Mouse (Mus musculus): ENCODE measurements around the gene Pip4k2b. TPM values are rescaled to one million over a fixed set of nuclear protein-coding genes. Genes with fewer than 3 reads are reported as not detected.

Gene Pip4k2b
- polyA plus RNA-seq, 1 experiment from 2014 or later: 4.4 TPM

- Histone ChIP-seq H3K4me1 (ENCODE audit: control insufficient read depth, insufficient read depth, low read depth, low read length) (peaks cover 34% of the 10 kb centered on the region), H3K36me3 (ENCODE audit: control insufficient read depth, insufficient read depth, low read length) (peaks cover 4% of the 10 kb centered on the region), H3K27me3 (replicated peaks; ENCODE audit: control insufficient read depth, insufficient read depth, low read length) (no peaks in the 10 kb centered on the region), H3K9ac (ENCODE audit: low read depth, low read length) (no peak overlapping the region), H3K9me3 (ENCODE audit: control insufficient read depth, low read length) (no peaks in the 10 kb centered on the region), H3K4me3 (ENCODE audit: low read length) (peak overlapping the region; percentile 89), H3K27ac (ENCODE audit: low read depth, low read length) (no peak overlapping the region; the same call in 1 of the 2 replicates), H3K4me2 (ENCODE audit: low read length) (peak overlapping the region; percentile 89)
- ATAC-seq: no peak
- 46% methylated on average over 15 of the region's 15 CpGs for WGBS
Measured at GRCm38 (mm10) chr11:97701581-97702392, 42.7 kb downstream of the Pip4k2b start.

DNA sequence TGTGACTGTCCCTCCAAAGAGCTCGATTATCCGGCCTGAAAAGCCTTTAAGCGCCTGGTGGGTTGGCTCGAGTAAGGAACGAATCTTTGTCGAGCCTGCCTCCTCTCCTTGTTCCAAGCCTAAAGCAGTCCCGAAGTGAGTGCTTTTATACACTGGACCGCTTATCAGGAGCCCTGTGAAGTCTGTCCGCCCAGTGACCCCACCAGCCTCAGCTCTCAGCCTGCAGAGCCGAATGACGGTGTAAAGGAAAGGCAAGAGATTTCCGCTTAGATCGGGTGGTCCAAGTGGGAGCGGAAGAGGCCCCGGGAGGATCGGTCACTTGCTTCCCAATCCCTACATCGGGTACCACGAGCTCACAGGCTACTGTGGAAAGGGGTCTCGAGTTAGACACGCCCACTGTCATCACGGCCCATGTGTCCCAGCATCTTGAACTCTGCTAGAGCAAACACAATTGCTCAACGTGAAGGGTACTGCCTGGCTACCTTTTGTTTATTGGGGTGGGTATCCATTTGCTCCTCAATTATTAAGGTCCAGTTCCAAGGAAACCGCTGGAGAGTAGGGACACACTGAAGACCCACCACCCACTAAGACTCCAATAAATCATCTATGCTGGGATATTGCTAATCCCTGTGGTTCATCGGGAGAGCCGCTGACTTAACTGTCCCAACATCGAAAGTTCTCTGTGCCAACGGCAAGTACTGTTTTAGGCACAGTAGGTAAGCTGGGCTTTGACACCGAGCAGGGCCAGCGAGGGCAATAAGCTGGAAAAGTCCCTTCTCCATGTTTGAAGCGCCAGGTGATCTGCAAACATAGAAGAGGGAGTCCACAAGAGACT lies 43.5 kb downstream of the Pip4k2b start:
- peak overlapping the region; percentile 97 for H3K27ac ChIP-seq (ENCODE audit: low read depth, low read length)
- H3K4me2 ChIP-seq (ENCODE audit: low read length): peak overlapping the region; percentile 89
- no peaks in the 10 kb centered on the region for H3K9me3 ChIP-seq (ENCODE audit: control insufficient read depth, low read length)
- H3K27me3 ChIP-seq (replicated peaks; ENCODE audit: control insufficient read depth, insufficient read depth, low read length): no peaks in the 10 kb centered on the region
- 17% methylated on average over 30 of the region's 30 CpGs for WGBS
- H3K4me1 ChIP-seq (ENCODE audit: control insufficient read depth, insufficient read depth, low read depth, low read length): peaks cover 42% of the 10 kb centered on the region
- peak overlapping the region; percentile 92 for H3K9ac ChIP-seq (ENCODE audit: low read depth, low read length)
- H3K36me3 ChIP-seq (ENCODE audit: control insufficient read depth, insufficient read depth, low read length): no peaks in the 10 kb centered on the region
- H3K4me3 ChIP-seq (ENCODE audit: low read length): peak overlapping the region; percentile 86
- ATAC-seq: no peak

- H3K9me3 ChIP-seq (ENCODE audit: control insufficient read depth, low read length): no peaks in the 10 kb centered on the region
- peak; percentile 7; the same call in 1 of the 2 replicates for ATAC-seq
- peaks cover 50% of the 10 kb centered on the region for H3K4me1 ChIP-seq (ENCODE audit: control insufficient read depth, insufficient read depth, low read depth, low read length)
- WGBS: under 1% methylated on average over 83 of the region's 85 CpGs
- no peaks in the 10 kb centered on the region for H3K27me3 ChIP-seq (replicated peaks; ENCODE audit: control insufficient read depth, insufficient read depth, low read length)
- H3K4me3 ChIP-seq (ENCODE audit: low read length): peak within 1 kb of the TSS; percentile 86
- H3K4me2 ChIP-seq (ENCODE audit: low read length): peak within 1 kb of the TSS; percentile 89
- H3K36me3 ChIP-seq (ENCODE audit: control insufficient read depth, insufficient read depth, low read length): no peaks in the 10 kb centered on the region
- H3K27ac ChIP-seq (ENCODE audit: low read depth, low read length): peak within 1 kb of the TSS; percentile 97
- H3K9ac ChIP-seq (ENCODE audit: low read depth, low read length): peak within 1 kb of the TSS; percentile 92
Measured at GRCm38 (mm10) chr11:97700003-97700745, 44.3 kb downstream of the Pip4k2b start, which contains the start of gene Pcgf2. Gene Pcgf2 (minus strand): TSS chr11:97700497.

DNA sequence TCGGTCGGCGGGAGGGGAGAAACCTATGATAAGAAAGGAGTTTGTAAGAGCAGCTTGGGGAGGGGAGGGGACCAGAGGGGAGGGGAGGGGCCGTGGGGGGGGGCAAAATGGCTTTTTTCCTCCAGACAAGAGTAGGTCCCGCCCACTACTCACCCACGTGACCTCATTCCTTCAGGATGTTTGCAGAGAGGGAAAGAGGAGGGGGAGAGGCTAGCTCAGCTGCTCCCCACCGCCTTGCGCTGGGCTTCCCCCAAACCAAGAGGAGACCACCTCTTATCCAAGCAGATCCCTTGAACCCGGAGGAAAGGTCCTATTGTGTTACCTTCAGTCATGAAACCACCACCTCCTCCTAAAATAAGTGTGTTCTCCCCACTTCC lies 44.9 kb downstream of the Pip4k2b start:
- ATAC-seq: peak; percentile 19; the same call in 1 of the 2 replicates
- 0% methylated on average over 6 of the region's 9 CpGs for WGBS
- H3K4me3 ChIP-seq (ENCODE audit: low read length): peak overlapping the region; percentile 86
- H3K9me3 ChIP-seq (ENCODE audit: control insufficient read depth, low read length): no peaks in the 10 kb centered on the region
- H3K27me3 ChIP-seq (replicated peaks; ENCODE audit: control insufficient read depth, insufficient read depth, low read length): no peaks in the 10 kb centered on the region
- H3K9ac ChIP-seq (ENCODE audit: low read depth, low read length): peak overlapping the region; percentile 92
- peak overlapping the region; percentile 89 for H3K4me2 ChIP-seq (ENCODE audit: low read length)
- no peaks in the 10 kb centered on the region for H3K36me3 ChIP-seq (ENCODE audit: control insufficient read depth, insufficient read depth, low read length)
- H3K27ac ChIP-seq (ENCODE audit: low read depth, low read length): peak overlapping the region; percentile 97
- H3K4me1 ChIP-seq (ENCODE audit: control insufficient read depth, insufficient read depth, low read depth, low read length): peaks cover 54% of the 10 kb centered on the region

- Histone ChIP-seq H3K4me3 (ENCODE audit: low read length) (peak overlapping the region; percentile 86), H3K27me3 (replicated peaks; ENCODE audit: control insufficient read depth, insufficient read depth, low read length) (no peaks in the 10 kb centered on the region), H3K9me3 (ENCODE audit: control insufficient read depth, low read length) (no peaks in the 10 kb centered on the region), H3K4me2 (ENCODE audit: low read length) (peak overlapping the region; percentile 89), H3K9ac (ENCODE audit: low read depth, low read length) (peak overlapping the region; percentile 92), H3K36me3 (ENCODE audit: control insufficient read depth, insufficient read depth, low read length) (no peaks in the 10 kb centered on the region), H3K4me1 (ENCODE audit: control insufficient read depth, insufficient read depth, low read depth, low read length) (peaks cover 54% of the 10 kb centered on the region), H3K27ac (ENCODE audit: low read depth, low read length) (peak overlapping the region; percentile 97)
- ATAC-seq: no peak
- under 1% methylated on average over 63 of the region's 63 CpGs for WGBS
Measured at GRCm38 (mm10) chr11:97698741-97699611, 45.5 kb downstream of the Pip4k2b start.

GRCm38 (mm10) chr11:97697891-97698529 lies 46.5 kb downstream of the Pip4k2b start:
- Histone ChIP-seq H3K9ac (ENCODE audit: low read depth, low read length) (peak overlapping the region; percentile 92), H3K27me3 (replicated peaks; ENCODE audit: control insufficient read depth, insufficient read depth, low read length) (no peaks in the 10 kb centered on the region), H3K4me2 (ENCODE audit: low read length) (peak overlapping the region; percentile 89), H3K36me3 (ENCODE audit: control insufficient read depth, insufficient read depth, low read length) (no peaks in the 10 kb centered on the region), H3K9me3 (ENCODE audit: control insufficient read depth, low read length) (no peaks in the 10 kb centered on the region), H3K4me3 (ENCODE audit: low read length) (peak overlapping the region; percentile 86), H3K4me1 (ENCODE audit: control insufficient read depth, insufficient read depth, low read depth, low read length) (peaks cover 56% of the 10 kb centered on the region), H3K27ac (ENCODE audit: low read depth, low read length) (peak overlapping the region; percentile 97)
- WGBS: 1% methylated on average over 14 of the region's 14 CpGs
- ATAC-seq: no peak

DNA sequence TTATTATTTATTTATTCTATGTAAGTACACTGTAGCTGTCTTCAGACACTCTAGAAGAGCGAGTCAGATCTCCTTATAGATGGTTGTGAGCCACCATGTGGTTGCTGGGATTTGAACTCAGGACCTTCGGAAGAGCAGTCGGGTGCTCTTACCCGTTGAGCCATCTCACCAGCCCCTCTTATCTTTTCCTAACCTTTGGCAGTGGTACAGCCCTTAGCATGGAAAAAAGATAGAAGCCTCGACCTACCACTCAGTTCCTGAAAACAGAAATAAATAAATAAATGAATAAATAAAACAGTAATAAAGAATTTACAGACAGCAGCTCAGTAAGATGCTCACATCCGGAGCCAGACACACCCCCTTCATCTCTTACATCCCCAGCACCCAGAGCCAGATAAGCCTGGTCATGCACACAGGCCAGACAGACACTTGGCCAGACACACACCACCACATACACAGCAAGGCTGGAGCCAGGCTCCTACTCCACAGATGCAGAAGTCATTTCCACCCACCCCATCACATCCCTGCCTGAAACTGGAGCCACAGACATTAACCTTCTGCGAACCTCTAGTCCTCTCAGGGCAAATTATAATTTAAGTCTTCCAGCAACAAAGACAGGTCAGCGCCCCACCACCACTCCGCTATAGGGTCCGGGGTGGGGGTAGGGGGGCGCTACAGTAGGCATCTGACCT lies 47.2 kb downstream of the Pip4k2b start:
- Histone ChIP-seq H3K4me3 (ENCODE audit: low read length) (peak overlapping the region; percentile 86), H3K4me1 (ENCODE audit: control insufficient read depth, insufficient read depth, low read depth, low read length) (peaks cover 56% of the 10 kb centered on the region), H3K9me3 (ENCODE audit: control insufficient read depth, low read length) (no peaks in the 10 kb centered on the region), H3K4me2 (ENCODE audit: low read length) (peak overlapping the region; percentile 89), H3K27me3 (replicated peaks; ENCODE audit: control insufficient read depth, insufficient read depth, low read length) (no peaks in the 10 kb centered on the region), H3K9ac (ENCODE audit: low read depth, low read length) (peak overlapping the region; percentile 92), H3K27ac (ENCODE audit: low read depth, low read length) (peak overlapping the region; percentile 97), H3K36me3 (ENCODE audit: control insufficient read depth, insufficient read depth, low read length) (no peaks in the 10 kb centered on the region)
- 49% methylated on average over 11 of the region's 11 CpGs for WGBS
- no peak for ATAC-seq
